Mouse (Mus musculus): ENCODE results near the gene Ankrd9.

DNA sequence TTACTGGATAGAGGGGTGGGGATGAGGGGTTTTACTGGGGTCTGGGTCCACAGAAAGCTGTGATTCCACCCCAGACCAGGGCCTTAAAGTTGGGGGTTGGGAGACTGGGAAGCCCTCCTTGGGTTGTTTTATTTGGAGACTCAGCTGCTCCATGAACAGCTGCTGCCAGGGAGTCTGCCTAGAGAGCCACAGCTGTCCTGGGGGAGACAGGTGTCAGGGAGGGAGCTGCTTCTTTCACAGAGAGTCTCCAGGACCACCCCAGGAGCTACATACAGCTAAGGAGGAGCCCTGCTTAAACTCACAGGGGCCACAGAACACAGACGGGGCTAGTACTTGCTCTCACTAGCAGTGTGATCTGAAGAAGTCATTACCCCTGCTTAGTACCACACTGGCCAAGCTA lies 42.3 kb upstream of the Ankrd9 start:
- TF ChIP-seq EP300 (optimal IDR thresholded peaks at IDR 0.05) (no peak), CTCF (IDR thresholded peaks at IDR 0.05; ENCODE audit: low read depth) (no peak)

Data from stomach, postnatal 0 days (tissue).